ENCODE assay signal across 16 mouse cellular contexts in the genomic region with DNA sequence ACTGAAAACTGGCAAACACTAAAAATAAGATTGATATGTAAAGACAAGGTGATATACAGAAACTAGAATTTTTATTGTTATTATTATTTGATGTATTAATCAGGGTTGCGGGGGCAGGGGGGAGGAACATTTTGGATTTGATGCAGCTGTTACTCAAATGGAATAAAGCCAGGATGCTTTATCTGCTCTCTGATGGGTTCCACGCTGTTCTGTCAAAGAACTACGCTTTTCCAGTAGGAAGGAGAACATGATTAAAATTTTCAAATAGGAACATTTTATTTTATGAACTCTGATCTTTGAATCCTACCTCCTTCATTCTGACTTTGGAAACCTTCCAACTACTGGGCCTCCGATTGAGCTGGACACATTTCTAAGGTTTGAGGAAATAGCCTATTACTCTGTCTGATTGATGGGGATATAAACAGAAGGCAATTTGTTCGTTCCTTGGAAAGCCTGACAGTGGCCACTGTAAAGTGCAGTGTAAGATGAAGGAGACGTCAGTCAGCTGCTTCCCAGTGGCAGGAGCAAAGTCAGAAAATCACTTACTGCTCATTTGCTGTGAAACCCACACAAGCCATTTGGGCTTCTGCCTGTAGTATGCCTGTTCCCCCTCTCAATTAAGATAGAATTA.
DNase-seq lines count a peak whose midpoint lies in the region; ATAC-seq lines count a peak whose summit lies in the region.
"Had no signal": no experiment of that assay in that cellular context is flagged by ENCODE, and none has a peak within 500 bp of the region (broad histone marks: within the 10 kb centered on the region; RNA-seq: fewer than 3 reads in every experiment).

No protein-coding gene starts in this region.

- DNase-seq in hindbrain, embryonic 11.5 days (ENCODE audit: low spot score), result no peak
- DNase-seq in gastrocnemius, postnatal 36 days, result no peak
- no peak for DNase-seq in urinary bladder, adult 2 months (ENCODE audit: low spot score)
- DNase-seq: adrenal gland, postnatal 25 days; cerebellum, adult 18-20 months; gastrocnemius, postnatal 10 days; thymus, postnatal 25 days had no signal

- no peak overlapping the region for H3K27ac ChIP-seq in hindbrain, embryonic 13.5 days
- H3K27ac ChIP-seq in hindbrain, embryonic 11.5 days (ENCODE audit: low read depth, low read length), result no peak overlapping the region
- H3K27ac ChIP-seq in midbrain, embryonic 16.5 days (ENCODE audit: low read length), result no peak overlapping the region
- H3K27ac ChIP-seq in midbrain, embryonic 15.5 days, result no peak overlapping the region
- no peak overlapping the region for H3K27ac ChIP-seq in kidney, embryonic 14.5 days (ENCODE audit: low read depth, low read length)
- no peak overlapping the region for H3K27ac ChIP-seq in neural tube, embryonic 15.5 days (replicated peaks)
- H3K27ac ChIP-seq: embryonic facial prominence, embryonic 10.5 days; liver, embryonic 15.5 days had no signal

- no peaks in the 10 kb centered on the region for H3K36me3 ChIP-seq in hindbrain, embryonic 13.5 days
- H3K36me3 ChIP-seq in hindbrain, embryonic 11.5 days (ENCODE audit: control insufficient read depth, insufficient read depth, low read length), result no peaks in the 10 kb centered on the region
- no peaks in the 10 kb centered on the region for H3K36me3 ChIP-seq in midbrain, embryonic 16.5 days (ENCODE audit: control insufficient read depth, insufficient read depth, low read length)
- H3K36me3 ChIP-seq in midbrain, embryonic 15.5 days (replicated peaks), result no peaks in the 10 kb centered on the region
- no peaks in the 10 kb centered on the region for H3K36me3 ChIP-seq in kidney, embryonic 14.5 days (ENCODE audit: control insufficient read depth, insufficient read depth, low read length)
- no peaks in the 10 kb centered on the region for H3K36me3 ChIP-seq in neural tube, embryonic 15.5 days
- H3K36me3 ChIP-seq: embryonic facial prominence, embryonic 10.5 days; G1E; heart, embryonic 12.5 days; liver, embryonic 15.5 days had no signal

- intact Hi-C loops in gastrocnemius, postnatal 36 days (cut with DNase I), result no loop called here

- no peak overlapping the region for H3K4me3 ChIP-seq in hindbrain, embryonic 13.5 days
- no peak overlapping the region for H3K4me3 ChIP-seq in hindbrain, embryonic 11.5 days (ENCODE audit: low read depth, low read length)
- H3K4me3 ChIP-seq in midbrain, embryonic 16.5 days (ENCODE audit: low read depth, low read length), result no peak overlapping the region
- H3K4me3 ChIP-seq in midbrain, embryonic 15.5 days, result no peak overlapping the region
- H3K4me3 ChIP-seq in kidney, embryonic 14.5 days (ENCODE audit: low read length), result no peak overlapping the region
- H3K4me3 ChIP-seq in neural tube, embryonic 15.5 days (replicated peaks), result no peak overlapping the region
- H3K4me3 ChIP-seq: embryonic facial prominence, embryonic 10.5 days; heart, embryonic 12.5 days; liver, embryonic 15.5 days had no signal

- no peak overlapping the region for H3K9ac ChIP-seq in hindbrain, embryonic 13.5 days
- H3K9ac ChIP-seq in hindbrain, embryonic 11.5 days (ENCODE audit: low read depth, low read length), result no peak overlapping the region
- H3K9ac ChIP-seq in midbrain, embryonic 16.5 days (ENCODE audit: low read depth, low read length), result no peak overlapping the region
- no peak overlapping the region for H3K9ac ChIP-seq in midbrain, embryonic 15.5 days
- H3K9ac ChIP-seq in kidney, embryonic 14.5 days (ENCODE audit: low read depth, low read length), result no peak overlapping the region
- H3K9ac ChIP-seq in neural tube, embryonic 15.5 days (replicated peaks), result no peak overlapping the region
- H3K9ac ChIP-seq: heart, embryonic 12.5 days; liver, embryonic 15.5 days had no signal

- WGBS in hindbrain, embryonic 13.5 days, result 49% methylated on average over 6 of the region's 6 CpGs
- WGBS in hindbrain, embryonic 11.5 days, result 73% methylated on average over 6 of the region's 6 CpGs
- 56% methylated on average over 6 of the region's 6 CpGs for WGBS in midbrain, embryonic 16.5 days
- WGBS in midbrain, embryonic 15.5 days, result 60% methylated on average over 6 of the region's 6 CpGs
- WGBS in kidney, embryonic 14.5 days, result 33% methylated on average over 6 of the region's 6 CpGs
- WGBS in neural tube, embryonic 15.5 days, result 37% methylated on average over 6 of the region's 6 CpGs

- H3K4me2 ChIP-seq in hindbrain, embryonic 13.5 days, result no peak overlapping the region
- no peak overlapping the region for H3K4me2 ChIP-seq in hindbrain, embryonic 11.5 days (replicated peaks; ENCODE audit: low read depth, low read length)
- H3K4me2 ChIP-seq in midbrain, embryonic 16.5 days (ENCODE audit: low read length), result no peak overlapping the region
- H3K4me2 ChIP-seq in midbrain, embryonic 15.5 days, result no peak overlapping the region
- no peak overlapping the region for H3K4me2 ChIP-seq in kidney, embryonic 14.5 days (replicated peaks; ENCODE audit: low read depth, low read length)
- H3K4me2 ChIP-seq in neural tube, embryonic 15.5 days, result no peak overlapping the region
- H3K4me2 ChIP-seq: heart, embryonic 12.5 days; liver, embryonic 15.5 days had no signal

- H3K27me3 ChIP-seq in hindbrain, embryonic 13.5 days, result no peaks in the 10 kb centered on the region
- H3K27me3 ChIP-seq in hindbrain, embryonic 11.5 days (ENCODE audit: control insufficient read depth, insufficient read depth, low read length), result no peaks in the 10 kb centered on the region
- H3K27me3 ChIP-seq in midbrain, embryonic 16.5 days (ENCODE audit: control insufficient read depth, insufficient read depth, low read depth, low read length), result no peaks in the 10 kb centered on the region
- no peaks in the 10 kb centered on the region for H3K27me3 ChIP-seq in midbrain, embryonic 15.5 days (replicated peaks)
- no peaks in the 10 kb centered on the region for H3K27me3 ChIP-seq in kidney, embryonic 14.5 days (ENCODE audit: control insufficient read depth, insufficient read depth, low read length)
- H3K27me3 ChIP-seq in neural tube, embryonic 15.5 days (replicated peaks), result no peaks in the 10 kb centered on the region
- H3K27me3 ChIP-seq: heart, embryonic 12.5 days; liver, embryonic 15.5 days had no signal

- no peaks in the 10 kb centered on the region for H3K9me3 ChIP-seq in hindbrain, embryonic 13.5 days
- H3K9me3 ChIP-seq in hindbrain, embryonic 11.5 days (ENCODE audit: control insufficient read depth, low read length), result no peaks in the 10 kb centered on the region
- no peaks in the 10 kb centered on the region for H3K9me3 ChIP-seq in midbrain, embryonic 16.5 days (replicated peaks; ENCODE audit: control insufficient read depth, low read length, poor library complexity, severe bottlenecking)
- no peaks in the 10 kb centered on the region for H3K9me3 ChIP-seq in midbrain, embryonic 15.5 days
- no peaks in the 10 kb centered on the region for H3K9me3 ChIP-seq in kidney, embryonic 14.5 days (ENCODE audit: control insufficient read depth, low read length)
- no peaks in the 10 kb centered on the region for H3K9me3 ChIP-seq in neural tube, embryonic 15.5 days (replicated peaks)
- H3K9me3 ChIP-seq: embryonic facial prominence, embryonic 10.5 days; G1E; heart, embryonic 12.5 days; liver, embryonic 15.5 days had no signal

- ATAC-seq in hindbrain, embryonic 13.5 days (ENCODE audit: low FRiP score), result 0 out of 2 replicates have a peak, but pooled peaks have one; percentile 28
- no peak for ATAC-seq in hindbrain, embryonic 11.5 days (ENCODE audit: low FRiP score)
- 0 out of 2 replicates have a peak, but pooled peaks have one; percentile 42 for ATAC-seq in midbrain, embryonic 16.5 days
- no peak for ATAC-seq in midbrain, embryonic 15.5 days (replicated peaks)
- peak; percentile 97 for ATAC-seq in kidney, embryonic 14.5 days (ENCODE audit: low FRiP score, low TSS enrichment)
- ATAC-seq in neural tube, embryonic 15.5 days (ENCODE audit: low FRiP score), result peak; percentile 65; the same call in 1 of the 2 replicates

- H3K4me1 ChIP-seq in hindbrain, embryonic 13.5 days (replicated peaks), result 0 out of 2 replicates have a peak, but pooled peaks cover 4% of the 10 kb centered on the region
- H3K4me1 ChIP-seq in hindbrain, embryonic 11.5 days (replicated peaks; ENCODE audit: control insufficient read depth, insufficient read depth, low read length), result no peaks in the 10 kb centered on the region
- no peaks in the 10 kb centered on the region for H3K4me1 ChIP-seq in midbrain, embryonic 16.5 days (ENCODE audit: control insufficient read depth, insufficient read depth, low read length)
- H3K4me1 ChIP-seq in midbrain, embryonic 15.5 days, result no peaks in the 10 kb centered on the region
- H3K4me1 ChIP-seq in kidney, embryonic 14.5 days (ENCODE audit: control insufficient read depth, insufficient read depth, low read length), result no peaks in the 10 kb centered on the region
- 0 out of 2 replicates have a peak, but pooled peaks cover 3% of the 10 kb centered on the region for H3K4me1 ChIP-seq in neural tube, embryonic 15.5 days
- H3K4me1 ChIP-seq: embryonic facial prominence, embryonic 10.5 days; heart, embryonic 12.5 days; liver, embryonic 15.5 days had no signal

Comparison
In these comparisons a context has a peak if more than half of its experiments do, and no peak if none do; other contexts are left out.
1. ATAC-seq: peak in hindbrain, embryonic 13.5 days (single experiment), midbrain, embryonic 16.5 days (single experiment), kidney, embryonic 14.5 days (single experiment) and neural tube, embryonic 15.5 days (single experiment); none in hindbrain, embryonic 11.5 days (single experiment) and midbrain, embryonic 15.5 days (single experiment).